Mouse (Mus musculus): ENCODE measurements around the gene Tmem231. TPM values are rescaled to one million over a fixed set of nuclear protein-coding genes. Genes with fewer than 3 reads are reported as not detected.

The Tmem231 gene
- total RNA-seq, 2 experiments from 2014 or later: 2.0 to 2.4 TPM

DNA sequence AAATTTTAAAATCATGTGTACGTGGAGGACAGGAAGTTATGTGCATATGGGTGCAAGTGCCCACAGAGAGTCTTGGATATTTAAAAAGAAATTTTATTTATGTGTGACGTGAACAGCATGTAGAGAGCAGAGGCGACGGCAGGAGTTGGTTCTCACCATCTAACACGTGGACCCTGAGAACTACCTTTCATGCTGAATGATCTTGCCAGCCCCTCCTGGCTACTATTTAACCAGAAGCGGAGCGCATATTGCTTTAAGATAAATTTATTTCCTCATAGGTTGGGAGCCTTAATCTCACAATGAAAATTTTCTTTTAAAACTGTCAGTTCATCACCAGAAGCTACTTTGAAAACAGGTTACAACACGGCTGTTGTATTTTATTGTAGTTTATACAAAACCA is 69.0 kb downstream of the Tmem231 start:
- no peak for DNase-seq

GRCm38 (mm10) chr8:111863280-111863679 is 70.4 kb downstream of the Tmem231 start:
- no peak for DNase-seq

Other genes starting within 250 kb of the Tmem231 start
- gene Ctrb1, start 242.9 kb downstream of the Tmem231 start, total RNA-seq (2021): not detected
- 10 to 100 TPM; 18.9 to 19.1 TPM for gene Bcar1, start 190.1 kb downstream of the Tmem231 start, total RNA-seq (2021)
- 10 to 100 TPM; 35.2 to 36.1 TPM for gene Cfdp1, start 79.6 kb downstream of the Tmem231 start, total RNA-seq (2021)
- 1 to 10 TPM; 2.4 to 2.6 TPM for gene Tmem170, start 57.1 kb downstream of the Tmem231 start, total RNA-seq (2021)
- gene Chst5, start 23.4 kb downstream of the Tmem231 start, total RNA-seq (2021): not detected
- gene Gabarapl2, start 6.8 kb upstream of the Tmem231 start, total RNA-seq (2021): 100 to 1,000 TPM; 137 to 139 TPM
- gene Adat1, start 58.4 kb upstream of the Tmem231 start, total RNA-seq (2021): 1 to 10 TPM; 1.9 to 2.2 TPM
- 100 to 1,000 TPM in 1 of 2 experiments, 10 to 100 TPM in 1; 99.8 to 112 TPM for gene Kars, start 77.4 kb upstream of the Tmem231 start, total RNA-seq (2021)
- 10 to 100 TPM; 10.9 to 12.9 TPM for gene Terf2ip, start 77.5 kb upstream of the Tmem231 start, total RNA-seq (2021)
- gene Gm6793, start 81.2 kb upstream of the Tmem231 start, total RNA-seq (2021): not detected

Measured in heart, adult 18-20 months (tissue).